Comparison of ENCODE assay signal across 14 mouse cellular contexts in genomic region chr4:124950181-124951035, GRCm38 (mm10). TPM values are rescaled to one million over a fixed set of nuclear protein-coding genes. Genes with fewer than 3 reads are reported as not detected.
DNase-seq lines count a peak whose midpoint lies in the region; ATAC-seq lines count a peak whose summit lies in the region.
"Had no signal": no experiment of that assay in that cellular context is flagged by ENCODE, and none has a peak within 500 bp of the region (broad histone marks: within the 10 kb centered on the region; RNA-seq: fewer than 3 reads in every experiment).

No protein-coding gene starts in this region.

- no peak overlapping the region for H3K4me2 ChIP-seq in forebrain, embryonic 11.5 days (ENCODE audit: low read depth, low read length, severe bottlenecking)
- H3K4me2 ChIP-seq in midbrain, embryonic 11.5 days: no peak overlapping the region
- H3K4me2 ChIP-seq in midbrain, embryonic 16.5 days (ENCODE audit: low read length): no peak overlapping the region
- H3K4me2 ChIP-seq in limb, embryonic 12.5 days: peak overlapping the region; percentile 15
- H3K4me2 ChIP-seq: embryonic facial prominence, embryonic 13.5 days; liver, embryonic 11.5 days; midbrain, embryonic 13.5 days had no signal

- H3K27ac ChIP-seq in forebrain, embryonic 10.5 days: peak overlapping the region; percentile 37; the same call in 1 of the 2 replicates
- no peak overlapping the region for H3K27ac ChIP-seq in forebrain, embryonic 11.5 days (ENCODE audit: low read depth, low read length)
- H3K27ac ChIP-seq in midbrain, embryonic 11.5 days (ENCODE audit: low read depth, low read length): no peak overlapping the region
- H3K27ac ChIP-seq in midbrain, embryonic 16.5 days (ENCODE audit: low read length): no peak overlapping the region
- H3K27ac ChIP-seq in limb, embryonic 12.5 days: no peak overlapping the region
- H3K27ac ChIP-seq: embryonic facial prominence, embryonic 13.5 days; midbrain, embryonic 13.5 days had no signal

- ATAC-seq in forebrain, embryonic 11.5 days (replicated peaks; ENCODE audit: low FRiP score): no peak
- no peak for ATAC-seq in midbrain, embryonic 11.5 days (ENCODE audit: low FRiP score)
- ATAC-seq in midbrain, embryonic 16.5 days: no peak
- ATAC-seq in limb, embryonic 12.5 days (ENCODE audit: insufficient number of reproducible peaks, insufficient read depth, low FRiP score, low TSS enrichment, low read depth): no peak
- no peak for ATAC-seq in monocyte, adult 5-6 weeks (replicated peaks; ENCODE audit: insufficient number of reproducible peaks, low FRiP score, low TSS enrichment, poor library complexity, severe bottlenecking)
- ATAC-seq: midbrain, embryonic 13.5 days had no signal

- 0 out of 2 replicates have a peak, but pooled peaks cover 3% of the 10 kb centered on the region for H3K27me3 ChIP-seq in forebrain, embryonic 10.5 days (ENCODE audit: poor library complexity, severe bottlenecking)
- H3K27me3 ChIP-seq in forebrain, embryonic 11.5 days (ENCODE audit: control insufficient read depth, insufficient read depth, low read length): no peaks in the 10 kb centered on the region
- H3K27me3 ChIP-seq in midbrain, embryonic 11.5 days (ENCODE audit: control insufficient read depth, insufficient read depth, low read length): no peaks in the 10 kb centered on the region
- H3K27me3 ChIP-seq in midbrain, embryonic 16.5 days (ENCODE audit: control insufficient read depth, insufficient read depth, low read depth, low read length): no peaks in the 10 kb centered on the region
- H3K27me3 ChIP-seq in limb, embryonic 12.5 days: peaks cover 86% of the 10 kb centered on the region
- H3K27me3 ChIP-seq: midbrain, embryonic 13.5 days had no signal

- peaks cover 12% of the 10 kb centered on the region for H3K4me1 ChIP-seq in forebrain, embryonic 10.5 days
- no peaks in the 10 kb centered on the region for H3K4me1 ChIP-seq in forebrain, embryonic 11.5 days (replicated peaks; ENCODE audit: control insufficient read depth, insufficient read depth, low read length)
- H3K4me1 ChIP-seq in midbrain, embryonic 11.5 days (ENCODE audit: control insufficient read depth, insufficient read depth, low read length): no peaks in the 10 kb centered on the region
- H3K4me1 ChIP-seq in midbrain, embryonic 16.5 days (ENCODE audit: control insufficient read depth, insufficient read depth, low read length): no peaks in the 10 kb centered on the region
- H3K4me1 ChIP-seq in limb, embryonic 12.5 days (replicated peaks): peaks cover 24% of the 10 kb centered on the region
- H3K4me1 ChIP-seq: midbrain, embryonic 13.5 days had no signal

- H3K9me3 ChIP-seq in forebrain, embryonic 10.5 days: no peaks in the 10 kb centered on the region
- no peaks in the 10 kb centered on the region for H3K9me3 ChIP-seq in forebrain, embryonic 11.5 days (ENCODE audit: control insufficient read depth, low read length)
- H3K9me3 ChIP-seq in midbrain, embryonic 11.5 days (ENCODE audit: control insufficient read depth, low read length): no peaks in the 10 kb centered on the region
- no peaks in the 10 kb centered on the region for H3K9me3 ChIP-seq in midbrain, embryonic 16.5 days (replicated peaks; ENCODE audit: control insufficient read depth, low read length, poor library complexity, severe bottlenecking)
- H3K9me3 ChIP-seq in limb, embryonic 12.5 days: no peaks in the 10 kb centered on the region
- H3K9me3 ChIP-seq: embryonic facial prominence, embryonic 13.5 days; midbrain, embryonic 13.5 days had no signal

- 89% methylated on average over 21 of the region's 21 CpGs for WGBS in forebrain, embryonic 10.5 days
- WGBS in forebrain, embryonic 11.5 days: 88% methylated on average over 21 of the region's 21 CpGs
- 89% methylated on average over 21 of the region's 21 CpGs for WGBS in midbrain, embryonic 11.5 days
- WGBS in midbrain, embryonic 16.5 days: 85% methylated on average over 21 of the region's 21 CpGs
- WGBS in limb, embryonic 12.5 days: 23% methylated on average over 21 of the region's 21 CpGs

- no peak for DNase-seq in forebrain, embryonic 10.5 days (ENCODE audit: extremely low spot score, low spot score)
- no peak for DNase-seq in forebrain, embryonic 11.5 days (ENCODE audit: low spot score)
- DNase-seq in midbrain, embryonic 11.5 days (ENCODE audit: low spot score, missing footprints): peak; percentile 64
- DNase-seq in Muller cell, postnatal 12 days (ENCODE audit: inconsistent ontology term): no peak
- no peak for DNase-seq in adrenal gland, postnatal 4 days (ENCODE audit: low spot score in 2 of 2)
- DNase-seq: cerebellum, adult 2 months; layer of hippocampus, adult 9-11 months had no signal

- no peak overlapping the region for H3K4me3 ChIP-seq in forebrain, embryonic 10.5 days
- no peak overlapping the region for H3K4me3 ChIP-seq in forebrain, embryonic 11.5 days (ENCODE audit: low read depth, low read length)
- no peak overlapping the region for H3K4me3 ChIP-seq in midbrain, embryonic 11.5 days (ENCODE audit: low read depth, low read length)
- no peak overlapping the region for H3K4me3 ChIP-seq in midbrain, embryonic 16.5 days (ENCODE audit: low read depth, low read length)
- H3K4me3 ChIP-seq in limb, embryonic 12.5 days (replicated peaks): no peak overlapping the region
- H3K4me3 ChIP-seq: embryonic facial prominence, embryonic 13.5 days; midbrain, embryonic 13.5 days had no signal

- H3K9ac ChIP-seq in forebrain, embryonic 11.5 days (ENCODE audit: low read length): no peak overlapping the region
- H3K9ac ChIP-seq in midbrain, embryonic 11.5 days (ENCODE audit: low read length): no peak overlapping the region
- H3K9ac ChIP-seq in midbrain, embryonic 16.5 days (ENCODE audit: low read depth, low read length): no peak overlapping the region
- H3K9ac ChIP-seq in limb, embryonic 12.5 days (replicated peaks): no peak overlapping the region; the same call in 1 of the 2 replicates
- H3K9ac ChIP-seq: midbrain, embryonic 13.5 days had no signal

- H3K36me3 ChIP-seq in forebrain, embryonic 10.5 days (replicated peaks): 0 out of 2 replicates have a peak, but pooled peaks cover 2% of the 10 kb centered on the region
- no peaks in the 10 kb centered on the region for H3K36me3 ChIP-seq in forebrain, embryonic 11.5 days (ENCODE audit: control insufficient read depth, insufficient read depth, low read length)
- no peaks in the 10 kb centered on the region for H3K36me3 ChIP-seq in midbrain, embryonic 11.5 days (ENCODE audit: control insufficient read depth, insufficient read depth, low read length)
- no peaks in the 10 kb centered on the region for H3K36me3 ChIP-seq in midbrain, embryonic 16.5 days (ENCODE audit: control insufficient read depth, insufficient read depth, low read length)
- no peaks in the 10 kb centered on the region for H3K36me3 ChIP-seq in limb, embryonic 12.5 days
- H3K36me3 ChIP-seq: embryonic facial prominence, embryonic 13.5 days; midbrain, embryonic 13.5 days had no signal

RNA-seq across cellular contexts. Expression of gene Cdca8, which starts 11.3 kb away (rescaled TPM):
- polyA plus RNA-seq in forebrain, embryonic 10.5 days (2016; fragmentation: Nextera tagmentation; extraction: Ambion mirVana): 293 and 297 TPM in 2 replicates
- 284 and 293 TPM in 2 replicates for polyA plus RNA-seq in forebrain, embryonic 11.5 days (2014; fragmentation: Nextera tagmentation; extraction: Ambion mirVana)
- polyA plus RNA-seq in midbrain, embryonic 11.5 days (2014; fragmentation: Nextera tagmentation; extraction: Ambion mirVana): 244 and 248 TPM in 2 replicates
- polyA plus RNA-seq in midbrain, embryonic 16.5 days (2015; fragmentation: Nextera tagmentation; extraction: Ambion mirVana): 19.7 and 26.1 TPM in 2 replicates
- polyA plus RNA-seq in limb, embryonic 12.5 days (2016; fragmentation: Nextera tagmentation; extraction: Ambion mirVana): 176 and 180 TPM in 2 replicates
- 1.3 to 2.7 TPM (median 2.0 TPM) in 3 replicates for total RNA-seq in monocyte, adult 5-6 weeks (2017)
- total RNA-seq in adrenal gland, postnatal 4 days (2021): 10 to 100 TPM; 25.6 to 31.5 TPM

RNA-seq across cellular contexts. Expression of gene 9930104L06Rik, which starts 13.6 kb away (rescaled TPM):
- 16.4 and 17.5 TPM in 2 replicates for polyA plus RNA-seq in forebrain, embryonic 10.5 days (2016; fragmentation: Nextera tagmentation; extraction: Ambion mirVana)
- 5.9 and 6.1 TPM in 2 replicates for polyA plus RNA-seq in forebrain, embryonic 11.5 days (2014; fragmentation: Nextera tagmentation; extraction: Ambion mirVana)
- 3.8 and 4.3 TPM in 2 replicates for polyA plus RNA-seq in midbrain, embryonic 11.5 days (2014; fragmentation: Nextera tagmentation; extraction: Ambion mirVana)
- 16.1 and 17.0 TPM in 2 replicates for polyA plus RNA-seq in midbrain, embryonic 16.5 days (2015; fragmentation: Nextera tagmentation; extraction: Ambion mirVana)
- 19.2 and 19.4 TPM in 2 replicates for polyA plus RNA-seq in limb, embryonic 12.5 days (2016; fragmentation: Nextera tagmentation; extraction: Ambion mirVana)
- 13.3 to 21.1 TPM (median 17.5 TPM) in 3 replicates for total RNA-seq in monocyte, adult 5-6 weeks (2017)
- total RNA-seq in adrenal gland, postnatal 4 days (2021): 10 to 100 TPM; 17.8 to 23.3 TPM

RNA-seq across cellular contexts. Expression of gene Rspo1, which starts 35.8 kb away (rescaled TPM):
- 40.0 and 46.8 TPM in 2 replicates for polyA plus RNA-seq in forebrain, embryonic 10.5 days (2016; fragmentation: Nextera tagmentation; extraction: Ambion mirVana)
- polyA plus RNA-seq in forebrain, embryonic 11.5 days (2014; fragmentation: Nextera tagmentation; extraction: Ambion mirVana): 56.2 and 64.8 TPM in 2 replicates
- polyA plus RNA-seq in midbrain, embryonic 11.5 days (2014; fragmentation: Nextera tagmentation; extraction: Ambion mirVana): 9.0 and 11.9 TPM in 2 replicates
- polyA plus RNA-seq in midbrain, embryonic 16.5 days (2015; fragmentation: Nextera tagmentation; extraction: Ambion mirVana): 1.7 and 2.2 TPM in 2 replicates
- polyA plus RNA-seq in limb, embryonic 12.5 days (2016; fragmentation: Nextera tagmentation; extraction: Ambion mirVana): 1.7 and 3.5 TPM in 2 replicates
- total RNA-seq in monocyte, adult 5-6 weeks (2017): not detected in 3 replicates
- 1 to 10 TPM; 6.7 to 9.7 TPM for total RNA-seq in adrenal gland, postnatal 4 days (2021)
- total RNA-seq: MEL had no signal
